Mouse (Mus musculus) embryonic facial prominence, embryonic 13.5 days (tissue): ENCODE results near the gene Hadhb. TPM values are rescaled to one million over a fixed set of nuclear protein-coding genes. Genes with fewer than 3 reads are reported as not detected.

ENCODE experiments used
- ATAC-seq: fragments of 200-750 bp; cut with Nextera tagmentation; 2 replicates; pipeline ENCODE4 v1.8.0; 2017; ENCODE audit warnings: low read depth; ENCODE audit not compliant: insufficient number of reproducible peaks, insufficient read depth, low FRiP score, low TSS enrichment
- H3K27ac ChIP-seq: fragments of 300-500 bp; sonication (generic); 2 replicates; pipeline ENCODE4 v1.5.1; 2015; ENCODE audit warnings: moderate library complexity, mild to moderate bottlenecking, inconsistent platforms
- H3K27me3 ChIP-seq: fragments of 300-500 bp; sonication (generic); 2 replicates; pipeline ENCODE4 v1.6.1; 2015; ENCODE audit warnings: mild to moderate bottlenecking, inconsistent platforms
- H3K36me3 ChIP-seq: fragments of 300-500 bp; sonication (generic); 2 replicates; pipeline ENCODE4 v1.6.1; 2015; ENCODE audit warnings: mild to moderate bottlenecking, inconsistent platforms
- H3K4me1 ChIP-seq: fragments of 300-500 bp; sonication (generic); 2 replicates; pipeline ENCODE4 v1.6.1; 2015; ENCODE audit warnings: inconsistent platforms
- H3K4me2 ChIP-seq: fragments of 300-500 bp; sonication (generic); 2 replicates; pipeline ENCODE4 v1.6.1; 2015; ENCODE audit warnings: moderate library complexity, mild to moderate bottlenecking, inconsistent platforms
- H3K4me3 ChIP-seq: fragments of 300-500 bp; sonication (generic); 2 replicates; pipeline ENCODE4 v1.5.1; 2015; ENCODE audit warnings: mild to moderate bottlenecking, inconsistent platforms
- H3K9ac ChIP-seq: fragments of 300-500 bp; sonication (generic); 2 replicates; pipeline ENCODE4 v1.6.1; 2015; ENCODE audit warnings: mild to moderate bottlenecking, inconsistent platforms
- H3K9me3 ChIP-seq: fragments of 300-500 bp; sonication (generic); 2 replicates; pipeline ENCODE4 v1.6.1; 2016; ENCODE audit warnings: inconsistent platforms
- WGBS: fragments of 180-500 bp; shearing (Covaris S2); methylation state at CpG from one replicate; pipeline ENCODE4 v1.1.7; 2015; ENCODE audit warnings: mixed read lengths; 5-methylcytosine and 5-hydroxymethylcytosine counted together
- polyA plus RNA-seq: library from polyadenylated mRNA; unstranded; fragments of >200 nt; fragmentation: Nextera tagmentation; extraction: Ambion mirVana; gene quantifications from 2 replicates; pipeline ENCODE4 v1.2.1, GENCODE M21; 2015

Gene Hadhb
- polyA plus RNA-seq, 1 experiment from 2014 or later: 127 TPM

GRCm38 (mm10) chr5:30131246-30131645 lies 23.8 kb upstream of the Hadhb start:
- Histone ChIP-seq H3K9me3 (no peaks in the 10 kb centered on the region), H3K27ac (no peak overlapping the region), H3K9ac (no peak overlapping the region), H3K36me3 (peaks cover 89% of the 10 kb centered on the region), H3K4me1 (no peaks in the 10 kb centered on the region), H3K4me2 (no peak overlapping the region), H3K27me3 (no peaks in the 10 kb centered on the region), H3K4me3 (no peak overlapping the region)
- WGBS: 88% methylated on average over 4 of the region's 4 CpGs
- ATAC-seq: no peak

DNA sequence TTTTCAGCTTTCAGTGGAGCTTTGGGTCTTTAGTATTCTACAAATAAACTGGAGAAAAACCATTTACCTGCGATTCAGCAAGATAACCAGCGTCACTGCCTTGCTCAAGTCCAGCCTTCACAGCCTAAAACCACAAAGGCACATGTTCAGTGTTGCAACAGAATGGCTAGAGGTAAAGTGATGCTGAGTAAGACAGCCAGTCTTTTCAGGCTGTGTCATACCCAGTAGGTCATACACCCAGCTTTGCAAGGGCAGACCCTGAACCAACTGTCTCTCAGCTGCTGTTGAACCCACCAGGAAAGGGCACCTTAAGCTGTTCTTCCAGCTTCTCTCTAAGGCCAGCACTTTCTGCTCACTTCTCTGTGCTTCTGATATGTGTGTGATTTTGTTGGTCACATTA lies 22.9 kb upstream of the Hadhb start:
- no peaks in the 10 kb centered on the region for H3K27me3 ChIP-seq
- ATAC-seq: no peak

DNA sequence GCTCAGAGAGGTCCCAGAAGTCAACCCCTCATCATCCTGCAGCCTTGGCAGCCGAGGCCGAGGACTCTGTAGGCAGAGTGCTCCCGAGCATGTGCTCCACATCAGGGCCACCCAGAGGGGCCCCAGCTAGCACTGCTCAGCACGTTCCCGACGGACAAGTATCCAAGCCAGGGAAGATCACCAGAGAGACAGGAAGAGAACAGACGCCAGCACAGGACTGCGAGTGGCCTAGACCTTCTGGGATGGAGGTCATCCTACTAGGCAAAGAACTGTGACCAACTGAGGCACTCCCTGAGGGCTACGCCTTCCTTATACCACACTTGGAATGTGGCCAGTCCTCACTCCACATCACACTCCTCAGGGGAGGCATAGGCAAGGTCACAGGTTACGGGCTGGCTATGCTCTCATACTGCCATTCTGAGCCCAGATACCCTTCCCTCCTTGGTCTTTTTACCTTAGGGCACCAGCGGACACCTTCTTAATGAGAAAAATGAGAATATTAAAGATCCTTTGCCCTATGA lies 19.3 kb upstream of the Hadhb start:
- H3K4me3 ChIP-seq: no peak overlapping the region
- WGBS: 91% methylated on average over 11 of the region's 11 CpGs
- no peaks in the 10 kb centered on the region for H3K9me3 ChIP-seq
- no peak overlapping the region for H3K9ac ChIP-seq
- no peaks in the 10 kb centered on the region for H3K4me1 ChIP-seq
- ATAC-seq: no peak
- H3K27me3 ChIP-seq: no peaks in the 10 kb centered on the region
- peaks cover 84% of the 10 kb centered on the region for H3K36me3 ChIP-seq
- H3K4me2 ChIP-seq: no peak overlapping the region
- H3K27ac ChIP-seq: no peak overlapping the region

More for the DNA sequence above, 22.9 kb upstream of the Hadhb start:
- H3K4me2 ChIP-seq: no peak overlapping the region
- H3K36me3 ChIP-seq: peaks cover 87% of the 10 kb centered on the region
- no peak overlapping the region for H3K4me3 ChIP-seq
- no peak overlapping the region for H3K9ac ChIP-seq
- H3K27ac ChIP-seq: no peak overlapping the region
- no peaks in the 10 kb centered on the region for H3K9me3 ChIP-seq
- no peaks in the 10 kb centered on the region for H3K4me1 ChIP-seq
- WGBS: 91% methylated on average over 2 of the region's 2 CpGs

GRCm38 (mm10) chr5:30137271-30137670 lies 17.8 kb upstream of the Hadhb start:
- no peak overlapping the region for H3K4me2 ChIP-seq
- peaks cover 86% of the 10 kb centered on the region for H3K36me3 ChIP-seq
- H3K9me3 ChIP-seq: no peaks in the 10 kb centered on the region
- 93% methylated on average over 9 of the region's 9 CpGs for WGBS
- no peaks in the 10 kb centered on the region for H3K27me3 ChIP-seq
- no peaks in the 10 kb centered on the region for H3K4me1 ChIP-seq
- H3K4me3 ChIP-seq: no peak overlapping the region
- ATAC-seq: no peak
- H3K9ac ChIP-seq: no peak overlapping the region
- H3K27ac ChIP-seq: no peak overlapping the region

- H3K27me3 ChIP-seq: no peaks in the 10 kb centered on the region
Measured at GRCm38 (mm10) chr5:30138193-30138592, 16.9 kb upstream of the Hadhb start.

GRCm38 (mm10) chr5:30146526-30146925 lies 8.5 kb upstream of the Hadhb start:
- H3K27me3 ChIP-seq: no peaks in the 10 kb centered on the region
- ATAC-seq: no peak
- no peak overlapping the region for H3K4me2 ChIP-seq
- WGBS: 89% methylated on average over 6 of the region's 6 CpGs
- H3K4me3 ChIP-seq: no peak overlapping the region
- H3K9me3 ChIP-seq: no peaks in the 10 kb centered on the region
- H3K27ac ChIP-seq: no peak overlapping the region
- no peak overlapping the region for H3K9ac ChIP-seq
- H3K36me3 ChIP-seq: peaks cover 49% of the 10 kb centered on the region
- peaks cover 3% of the 10 kb centered on the region; the same call in 1 of the 2 replicates for H3K4me1 ChIP-seq

More at GRCm38 (mm10) chr5:30138193-30138592, 16.9 kb upstream of the Hadhb start:
- peaks cover 84% of the 10 kb centered on the region for H3K36me3 ChIP-seq
- no peak overlapping the region for H3K4me2 ChIP-seq
- H3K4me1 ChIP-seq: no peaks in the 10 kb centered on the region
- H3K4me3 ChIP-seq: no peak overlapping the region
- no peak overlapping the region for H3K27ac ChIP-seq
- 84% methylated on average over 4 of the region's 4 CpGs for WGBS
- no peak overlapping the region for H3K9ac ChIP-seq
- ATAC-seq: no peak
- no peaks in the 10 kb centered on the region for H3K9me3 ChIP-seq

DNA sequence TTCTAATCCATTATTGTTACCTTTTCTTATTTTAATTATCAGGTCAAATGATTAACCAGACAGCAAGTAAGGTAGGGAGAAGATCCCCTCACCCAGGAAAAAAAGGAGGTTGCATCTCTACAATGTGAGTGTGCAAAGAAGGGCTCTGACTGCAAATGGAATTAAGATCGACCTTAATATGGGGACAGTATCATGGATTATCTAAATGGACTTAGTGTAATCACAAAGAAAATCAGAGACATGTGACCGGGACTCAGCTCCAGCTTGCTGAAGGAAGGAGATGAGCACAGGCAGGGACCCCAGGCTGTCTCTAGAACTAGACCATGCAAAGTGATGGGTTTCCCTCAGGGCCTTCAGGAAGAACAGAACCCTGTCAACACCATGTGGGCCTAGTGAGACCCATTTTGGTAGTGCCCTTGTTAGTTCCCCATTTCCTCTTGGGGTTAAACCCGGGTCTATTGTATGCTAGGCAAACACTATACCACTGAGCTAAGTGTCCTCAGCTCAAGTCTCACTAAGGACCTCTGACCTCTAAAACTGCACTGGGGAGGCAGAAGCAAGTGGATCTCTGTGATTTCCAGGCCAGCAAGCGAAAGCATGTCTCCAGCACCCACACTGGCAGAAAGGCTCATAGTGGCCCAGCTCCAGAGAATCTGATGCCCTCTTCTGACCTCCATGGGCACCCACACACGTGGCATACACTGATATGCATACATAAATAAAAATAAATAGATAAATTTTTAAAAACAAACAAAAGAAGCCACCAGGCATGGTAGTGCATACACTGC lies 6.7 kb upstream of the Hadhb start:
- 91% methylated on average over 5 of the region's 5 CpGs for WGBS
- H3K9ac ChIP-seq: no peak overlapping the region

DNA sequence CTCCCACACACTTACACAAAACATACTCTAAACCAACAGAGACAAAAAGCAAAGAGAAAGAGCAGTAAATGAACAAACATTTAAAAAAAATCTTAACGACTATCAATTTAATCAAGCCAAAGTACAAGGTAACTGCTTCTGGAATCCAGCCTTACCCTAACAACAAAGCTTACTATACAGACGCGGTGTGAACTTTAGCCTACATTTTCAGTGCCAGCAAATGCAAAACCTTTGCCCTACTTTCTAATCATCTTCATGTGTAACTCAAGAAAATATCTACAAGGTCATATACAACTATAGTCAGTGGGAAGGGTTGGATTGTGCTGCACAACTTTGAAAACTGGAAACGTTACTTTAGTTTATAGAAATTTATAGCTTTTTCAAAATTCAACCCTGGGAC lies 3.0 kb upstream of the Hadhb start:
- Histone ChIP-seq H3K4me1 (peaks cover 16% of the 10 kb centered on the region), H3K27me3 (no peaks in the 10 kb centered on the region), H3K9me3 (no peaks in the 10 kb centered on the region), H3K9ac (no peak overlapping the region), H3K27ac (no peak overlapping the region), H3K4me3 (no peak overlapping the region), H3K4me2 (no peak overlapping the region), H3K36me3 (peaks cover 2% of the 10 kb centered on the region; the same call in 1 of the 2 replicates)
- no peak for ATAC-seq
- WGBS: 79% methylated on average over 4 of the region's 4 CpGs

More for the DNA sequence above, 6.7 kb upstream of the Hadhb start:
- no peak overlapping the region for H3K4me2 ChIP-seq
- no peak for ATAC-seq
- no peak overlapping the region for H3K4me3 ChIP-seq
- no peaks in the 10 kb centered on the region for H3K9me3 ChIP-seq
- peaks cover 33% of the 10 kb centered on the region for H3K36me3 ChIP-seq
- H3K4me1 ChIP-seq: peaks cover 4% of the 10 kb centered on the region
- H3K27ac ChIP-seq: no peak overlapping the region
- H3K27me3 ChIP-seq: no peaks in the 10 kb centered on the region

- Histone ChIP-seq H3K9me3 (no peaks in the 10 kb centered on the region), H3K27me3 (no peaks in the 10 kb centered on the region), H3K36me3 (no peaks in the 10 kb centered on the region), H3K4me3 (no peak overlapping the region), H3K27ac (no peak overlapping the region), H3K4me2 (no peak overlapping the region), H3K4me1 (peaks cover 16% of the 10 kb centered on the region), H3K9ac (no peak overlapping the region)
- 89% methylated on average over 1 of the region's 1 CpGs for WGBS
- ATAC-seq: no peak
Measured at GRCm38 (mm10) chr5:30152413-30152812, 2.6 kb upstream of the Hadhb start.

- Histone ChIP-seq H3K9me3 (no peaks in the 10 kb centered on the region), H3K4me1 (peaks cover 16% of the 10 kb centered on the region), H3K4me3 (no peak overlapping the region), H3K9ac (no peak overlapping the region), H3K4me2 (peak overlapping the region; percentile 74; the same call in 1 of the 2 replicates), H3K36me3 (no peaks in the 10 kb centered on the region), H3K27ac (no peak overlapping the region), H3K27me3 (no peaks in the 10 kb centered on the region)
- 78% methylated on average over 2 of the region's 2 CpGs for WGBS
- ATAC-seq: no peak
Measured at GRCm38 (mm10) chr5:30153222-30153621, 1.8 kb upstream of the Hadhb start.

DNA sequence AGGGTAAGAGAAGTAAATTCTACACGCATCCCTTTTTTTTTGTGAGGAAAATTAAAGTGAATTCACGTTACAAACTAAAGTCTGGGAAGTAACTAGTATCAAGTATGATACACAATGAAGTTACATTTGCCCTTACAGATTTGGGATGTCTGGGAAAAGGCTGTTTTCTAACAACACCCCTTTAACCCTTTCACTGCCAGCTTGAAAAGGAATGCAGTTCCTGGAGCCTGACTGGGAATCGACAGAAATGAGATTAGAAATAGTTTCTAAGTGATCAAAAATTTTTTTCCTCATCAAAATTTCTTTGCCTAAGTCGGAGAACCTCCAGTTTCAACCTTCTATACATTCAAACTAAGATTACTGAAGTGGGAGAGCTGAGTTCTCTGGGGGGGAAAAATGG lies 1.0 kb upstream of the Hadhb start:
- WGBS: 15% methylated on average over 4 of the region's 4 CpGs
- Histone ChIP-seq H3K9me3 (no peaks in the 10 kb centered on the region), H3K36me3 (no peaks in the 10 kb centered on the region), H3K4me1 (peaks cover 16% of the 10 kb centered on the region), H3K4me2 (peak overlapping the region; percentile 74), H3K27me3 (no peaks in the 10 kb centered on the region), H3K4me3 (peak overlapping the region; percentile 98), H3K27ac (no peak overlapping the region), H3K9ac (peak overlapping the region; percentile 89)
- ATAC-seq: no peak

DNA sequence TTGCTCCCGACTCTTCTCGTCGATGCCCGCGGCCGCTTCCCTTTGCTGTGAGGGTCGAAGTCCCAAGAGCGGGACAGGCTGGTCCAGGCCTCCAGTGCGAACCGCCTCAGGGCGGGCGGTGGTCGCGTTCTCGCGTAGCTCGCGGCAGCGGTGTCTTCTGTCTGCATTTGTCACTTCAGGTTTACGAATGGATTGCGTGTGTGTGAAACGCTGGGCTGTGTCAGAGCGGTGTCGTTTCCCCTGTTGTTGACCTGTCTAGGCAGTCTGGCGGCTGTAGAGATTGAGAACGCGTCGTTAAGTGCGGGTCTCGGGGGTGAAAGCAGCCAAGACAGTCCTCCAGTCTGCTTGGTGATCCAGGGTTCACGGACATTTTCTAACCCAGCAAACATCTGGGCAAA lies 346 bp downstream of the Hadhb start:
- no peak for ATAC-seq
- 0% methylated on average over 31 of the region's 31 CpGs for WGBS
- peaks cover 13% of the 10 kb centered on the region for H3K4me1 ChIP-seq
- H3K4me3 ChIP-seq: peak overlapping the region; percentile 98
- H3K27me3 ChIP-seq: no peaks in the 10 kb centered on the region
- peak overlapping the region; percentile 90 for H3K27ac ChIP-seq
- no peaks in the 10 kb centered on the region for H3K9me3 ChIP-seq
- peak overlapping the region; percentile 74 for H3K4me2 ChIP-seq
- no peaks in the 10 kb centered on the region for H3K36me3 ChIP-seq
- H3K9ac ChIP-seq: peak overlapping the region; percentile 89
